Mouse (Mus musculus): ENCODE results near the gene Mapk12. TPM values are rescaled to one million over a fixed set of nuclear protein-coding genes. Genes with fewer than 3 reads are reported as not detected.

Mapk12 gene
- polyA plus RNA-seq, 1 experiment: 35.0 TPM

- H3K4me2 ChIP-seq (ENCODE audit: low read depth): no peak overlapping the region
- H3K79me2 ChIP-seq (ENCODE audit: control insufficient read depth, insufficient read depth): peaks cover 93% of the 10 kb centered on the region
- no peak overlapping the region for H3K4me3 ChIP-seq
- H3K27me3 ChIP-seq (ENCODE audit: control insufficient read depth, insufficient read depth, insufficient read length): no peaks in the 10 kb centered on the region
- H3ac ChIP-seq (ENCODE audit: control insufficient read depth, insufficient read length): no peak overlapping the region
- no peak for TF ChIP-seq TCF12 (IDR thresholded peaks at IDR 0.05; ENCODE audit: insufficient read depth, poor library complexity, severe bottlenecking)
- no peak for TF ChIP-seq CEBPB (IDR thresholded peaks at IDR 0.05; ENCODE audit: insufficient read depth, poor library complexity, severe bottlenecking)
- TF ChIP-seq MYOG (IDR thresholded peaks at IDR 0.05; ENCODE audit: control insufficient read depth in 1 of 3, insufficient read depth in 1 of 3, insufficient read length in 2 of 3, low read depth in 2 of 3): no peak
- no peaks in the 10 kb centered on the region for H3K36me3 ChIP-seq (ENCODE audit: control insufficient read depth, insufficient read depth)
These were observed 35.1 kb upstream of the Mapk12 start for GRCm38 (mm10) chr15:89175411-89176155.

- peaks cover 97% of the 10 kb centered on the region for H3K79me2 ChIP-seq (ENCODE audit: control insufficient read depth, insufficient read depth)
- H3K36me3 ChIP-seq (ENCODE audit: control insufficient read depth, insufficient read depth): no peaks in the 10 kb centered on the region
- TF ChIP-seq POLR2AphosphoS2 (IDR thresholded peaks at IDR 0.05; ENCODE audit: insufficient read length, low read depth): peak; percentile 14
- TF ChIP-seq CEBPB (IDR thresholded peaks at IDR 0.05; ENCODE audit: insufficient read depth, poor library complexity, severe bottlenecking): no peak
- TF ChIP-seq USF1 (IDR thresholded peaks at IDR 0.05; ENCODE audit: low read depth): no peak
These were observed 34.4 kb upstream of the Mapk12 start for GRCm38 (mm10) chr15:89174889-89175339.

GRCm38 (mm10) chr15:89173906-89174214 lies 33.4 kb upstream of the Mapk12 start:
- Histone ChIP-seq H3K36me3 (ENCODE audit: control insufficient read depth, insufficient read depth) (peaks cover 2% of the 10 kb centered on the region), H3K27me3 (ENCODE audit: control insufficient read depth, insufficient read depth, insufficient read length) (no peaks in the 10 kb centered on the region), H3K4me2 (ENCODE audit: low read depth) (no peak overlapping the region), H3ac (ENCODE audit: control insufficient read depth, insufficient read length) (no peak overlapping the region), H3K79me2 (ENCODE audit: control insufficient read depth, insufficient read depth) (peaks cover 94% of the 10 kb centered on the region), H3K4me3 (no peak overlapping the region)
- TF ChIP-seq TCF3 (IDR thresholded peaks at IDR 0.05; ENCODE audit: insufficient read length, low read depth) (no peak), REST (IDR thresholded peaks at IDR 0.05; ENCODE audit: insufficient read depth, insufficient read length) (no peak), MYOG (IDR thresholded peaks at IDR 0.05; ENCODE audit: control insufficient read depth in 1 of 3, insufficient read depth in 1 of 3, insufficient read length in 2 of 3, low read depth in 2 of 3) (no peak), USF1 (IDR thresholded peaks at IDR 0.05; ENCODE audit: low read depth) (no peak), SRF (IDR thresholded peaks at IDR 0.05; ENCODE audit: control insufficient read depth, insufficient read length, low read depth) (no peak), TCF12 (IDR thresholded peaks at IDR 0.05; ENCODE audit: insufficient read depth, poor library complexity, severe bottlenecking) (no peak), POLR2A (IDR thresholded peaks at IDR 0.05; ENCODE audit: insufficient read length, low read depth) (no peak), E2F4 (IDR thresholded peaks at IDR 0.05; ENCODE audit: insufficient read depth) (no peak), MAX (IDR thresholded peaks at IDR 0.05; ENCODE audit: low read depth) (no peak), MYOD1 (IDR thresholded peaks at IDR 0.05; ENCODE audit: control insufficient read depth in 1 of 3, insufficient read length in 2 of 3, low read depth in 2 of 3) (no peak), POLR2AphosphoS2 (IDR thresholded peaks at IDR 0.05; ENCODE audit: insufficient read length, low read depth) (no peak)

More at GRCm38 (mm10) chr15:89174889-89175339, 34.4 kb upstream of the Mapk12 start:
- Histone ChIP-seq H3K4me2 (ENCODE audit: low read depth) (no peak overlapping the region), H3K27me3 (ENCODE audit: control insufficient read depth, insufficient read depth, insufficient read length) (no peaks in the 10 kb centered on the region), H3ac (ENCODE audit: control insufficient read depth, insufficient read length) (no peak overlapping the region), H3K4me3 (no peak overlapping the region)

GRCm38 (mm10) chr15:89173024-89173905 lies 32.8 kb upstream of the Mapk12 start:
- no peak overlapping the region for H3ac ChIP-seq (ENCODE audit: control insufficient read depth, insufficient read length)
- TF ChIP-seq MYOD1 (IDR thresholded peaks at IDR 0.05; ENCODE audit: control insufficient read depth in 1 of 3, insufficient read length in 2 of 3, low read depth in 2 of 3) (peak in 1 of 3 experiments; percentile 15), POLR2AphosphoS2 (IDR thresholded peaks at IDR 0.05; ENCODE audit: insufficient read length, low read depth) (no peak)
- no peaks in the 10 kb centered on the region for H3K27me3 ChIP-seq (ENCODE audit: control insufficient read depth, insufficient read depth, insufficient read length)
- H3K79me2 ChIP-seq (ENCODE audit: control insufficient read depth, insufficient read depth): peaks cover 94% of the 10 kb centered on the region
- H3K4me2 ChIP-seq (ENCODE audit: low read depth): no peak overlapping the region
- H3K36me3 ChIP-seq (ENCODE audit: control insufficient read depth, insufficient read depth): peaks cover 7% of the 10 kb centered on the region
- H3K4me3 ChIP-seq: no peak overlapping the region

- H3K36me3 ChIP-seq (ENCODE audit: control insufficient read depth, insufficient read depth): peaks cover 7% of the 10 kb centered on the region
- no peak overlapping the region for H3K4me2 ChIP-seq (ENCODE audit: low read depth)
- H3K27me3 ChIP-seq (ENCODE audit: control insufficient read depth, insufficient read depth, insufficient read length): no peaks in the 10 kb centered on the region
- H3ac ChIP-seq (ENCODE audit: control insufficient read depth, insufficient read length): no peak overlapping the region
- no peak for TF ChIP-seq MAX (IDR thresholded peaks at IDR 0.05; ENCODE audit: low read depth)
- H3K79me2 ChIP-seq (ENCODE audit: control insufficient read depth, insufficient read depth): peaks cover 94% of the 10 kb centered on the region
- no peak overlapping the region for H3K4me3 ChIP-seq
These were observed 31.9 kb upstream of the Mapk12 start for GRCm38 (mm10) chr15:89172276-89172935.
